ENCODE assay signal across 9 mouse cellular contexts in the genomic region with DNA sequence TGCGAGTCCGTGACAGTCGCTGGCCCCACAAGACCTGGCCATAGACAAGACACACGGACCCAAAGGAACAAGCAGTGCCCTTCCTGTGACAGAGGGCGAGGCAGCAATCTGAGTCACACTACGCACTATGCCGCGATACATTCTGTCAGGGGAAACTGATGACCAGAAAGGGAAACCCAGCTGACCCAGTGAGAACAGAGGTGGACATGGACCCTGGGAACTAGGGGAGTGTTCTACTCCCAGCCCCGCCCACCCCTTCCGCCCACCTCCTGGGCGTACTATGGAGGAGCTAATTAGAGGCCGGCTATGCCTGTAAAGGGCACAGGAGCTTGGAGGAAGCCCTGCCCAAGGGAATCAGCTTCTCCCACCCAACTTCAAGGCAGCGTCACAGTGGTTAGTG. TPM values are rescaled to one million over a fixed set of nuclear protein-coding genes. Genes with fewer than 3 reads are reported as not detected.
DNase-seq lines count a peak whose midpoint lies in the region; ATAC-seq and TF ChIP-seq lines count a peak whose summit lies in the region.
"Had no signal": no experiment of that assay in that cellular context is flagged by ENCODE, and none has a peak within 500 bp of the region (broad histone marks: within the 10 kb centered on the region; RNA-seq: fewer than 3 reads in every experiment).

No protein-coding gene starts in this region.

- H3K4me3 ChIP-seq in forebrain, embryonic 10.5 days: peak overlapping the region; percentile 28
- no peak overlapping the region for H3K4me3 ChIP-seq in forebrain, postnatal 0 days (ENCODE audit: low read depth, low read length)
- no peak overlapping the region for H3K4me3 ChIP-seq in liver, embryonic 11.5 days (ENCODE audit: low read depth, low read length)
- no peak overlapping the region for H3K4me3 ChIP-seq in hindbrain, embryonic 13.5 days
- no peak overlapping the region for H3K4me3 ChIP-seq in neural tube, embryonic 13.5 days

- H3K9ac ChIP-seq in forebrain, postnatal 0 days: no peak overlapping the region
- no peak overlapping the region for H3K9ac ChIP-seq in liver, embryonic 11.5 days (ENCODE audit: low read depth, low read length)
- no peak overlapping the region for H3K9ac ChIP-seq in hindbrain, embryonic 13.5 days
- peak overlapping the region; percentile 23 for H3K9ac ChIP-seq in neural tube, embryonic 13.5 days

- 6% methylated on average over 13 of the region's 13 CpGs for WGBS in forebrain, embryonic 10.5 days
- WGBS in forebrain, postnatal 0 days: 20% methylated on average over 13 of the region's 13 CpGs
- 13% methylated on average over 13 of the region's 13 CpGs for WGBS in liver, embryonic 11.5 days
- 8% methylated on average over 13 of the region's 13 CpGs for WGBS in hindbrain, embryonic 13.5 days
- 4% methylated on average over 13 of the region's 13 CpGs for WGBS in neural tube, embryonic 13.5 days

- H3K27ac ChIP-seq in forebrain, embryonic 10.5 days: peak overlapping the region; percentile 49; the same call in 1 of the 2 replicates
- no peak overlapping the region for H3K27ac ChIP-seq in forebrain, postnatal 0 days (ENCODE audit: low read depth, low read length)
- H3K27ac ChIP-seq in liver, embryonic 11.5 days (ENCODE audit: low read depth, low read length): no peak overlapping the region
- no peak overlapping the region for H3K27ac ChIP-seq in hindbrain, embryonic 13.5 days
- H3K27ac ChIP-seq in neural tube, embryonic 13.5 days (replicated peaks): no peak overlapping the region; the same call in 1 of the 2 replicates

- no peaks in the 10 kb centered on the region for H3K9me3 ChIP-seq in forebrain, embryonic 10.5 days
- H3K9me3 ChIP-seq in forebrain, postnatal 0 days (ENCODE audit: low read length): no peaks in the 10 kb centered on the region
- H3K9me3 ChIP-seq in liver, embryonic 11.5 days (ENCODE audit: control insufficient read depth, low read length): no peaks in the 10 kb centered on the region
- H3K9me3 ChIP-seq in hindbrain, embryonic 13.5 days: no peaks in the 10 kb centered on the region
- no peaks in the 10 kb centered on the region for H3K9me3 ChIP-seq in neural tube, embryonic 13.5 days

- H3K36me3 ChIP-seq in forebrain, embryonic 10.5 days (replicated peaks): no peaks in the 10 kb centered on the region
- H3K36me3 ChIP-seq in forebrain, postnatal 0 days (ENCODE audit: insufficient read depth): no peaks in the 10 kb centered on the region
- H3K36me3 ChIP-seq in liver, embryonic 11.5 days (ENCODE audit: control insufficient read depth, insufficient read depth, low read length): no peaks in the 10 kb centered on the region
- no peaks in the 10 kb centered on the region for H3K36me3 ChIP-seq in hindbrain, embryonic 13.5 days
- H3K36me3 ChIP-seq in neural tube, embryonic 13.5 days: no peaks in the 10 kb centered on the region

- peaks cover 32% of the 10 kb centered on the region for H3K27me3 ChIP-seq in forebrain, embryonic 10.5 days (ENCODE audit: poor library complexity, severe bottlenecking)
- no peaks in the 10 kb centered on the region for H3K27me3 ChIP-seq in forebrain, postnatal 0 days (ENCODE audit: insufficient read depth, low read length)
- no peaks in the 10 kb centered on the region for H3K27me3 ChIP-seq in liver, embryonic 11.5 days (replicated peaks; ENCODE audit: control insufficient read depth, insufficient read depth, low read length)
- peaks cover 11% of the 10 kb centered on the region for H3K27me3 ChIP-seq in hindbrain, embryonic 13.5 days
- no peaks in the 10 kb centered on the region; the same call in 1 of the 2 replicates for H3K27me3 ChIP-seq in neural tube, embryonic 13.5 days

- no peak for ATAC-seq in forebrain, postnatal 0 days
- ATAC-seq in liver, embryonic 11.5 days (replicated peaks; ENCODE audit: low FRiP score): no peak
- no peak; the same call in none of the 2 replicates for ATAC-seq in hindbrain, embryonic 13.5 days (ENCODE audit: low FRiP score)
- peak; percentile 7; the same call in 1 of the 2 replicates for ATAC-seq in neural tube, embryonic 13.5 days (ENCODE audit: low read depth)

- TF ChIP-seq CTCF in forebrain, postnatal 0 days (IDR thresholded peaks at IDR 0.05; ENCODE audit: low read depth): no peak

- peaks cover 52% of the 10 kb centered on the region for H3K4me1 ChIP-seq in forebrain, embryonic 10.5 days
- no peaks in the 10 kb centered on the region for H3K4me1 ChIP-seq in forebrain, postnatal 0 days (ENCODE audit: insufficient read depth)
- H3K4me1 ChIP-seq in liver, embryonic 11.5 days (replicated peaks; ENCODE audit: control insufficient read depth, insufficient read depth, low read length): peaks cover 14% of the 10 kb centered on the region
- H3K4me1 ChIP-seq in hindbrain, embryonic 13.5 days (replicated peaks): peaks cover 29% of the 10 kb centered on the region
- H3K4me1 ChIP-seq in neural tube, embryonic 13.5 days (replicated peaks): peaks cover 26% of the 10 kb centered on the region

- no peak overlapping the region for H3K4me2 ChIP-seq in forebrain, postnatal 0 days (ENCODE audit: low read depth)
- H3K4me2 ChIP-seq in liver, embryonic 11.5 days: peak overlapping the region; percentile 19; the same call in 1 of the 2 replicates
- peak overlapping the region; percentile 26 for H3K4me2 ChIP-seq in hindbrain, embryonic 13.5 days
- peak overlapping the region; percentile 35 for H3K4me2 ChIP-seq in neural tube, embryonic 13.5 days

- DNase-seq in forebrain, embryonic 10.5 days (ENCODE audit: extremely low spot score, low spot score): peak; percentile 41
- DNase-seq in forebrain, postnatal 0 days: no peak
- no peak for DNase-seq in liver, embryonic 11.5 days (ENCODE audit: low spot score)
- no peak for DNase-seq in liver
- DNase-seq in left cerebral cortex, adult 11 months (ENCODE audit: low spot score): no peak
- DNase-seq in right cerebral cortex, postnatal 36 days (ENCODE audit: low spot score in 2 of 2): no peak
- DNase-seq: cerebellum, adult 11 months had no signal

RNA-seq across cellular contexts. Expression of gene Pcbd1, which starts 19.9 kb away (rescaled TPM):
- polyA plus RNA-seq in forebrain, embryonic 10.5 days (2016; fragmentation: Nextera tagmentation; extraction: Ambion mirVana): 22.0 and 22.1 TPM in 2 replicates
- 13.6 and 15.3 TPM in 2 replicates for total RNA-seq in forebrain, postnatal 0 days (2014; rRNA removed)
- polyA plus RNA-seq in forebrain, postnatal 0 days (2015; fragmentation: Nextera tagmentation; extraction: Ambion mirVana): 29.7 and 47.8 TPM in 2 replicates
- polyA plus RNA-seq in liver, embryonic 11.5 days (2014; fragmentation: Nextera tagmentation; extraction: Ambion mirVana): 130 and 137 TPM in 2 replicates
- polyA plus RNA-seq in hindbrain, embryonic 13.5 days (2015; fragmentation: Nextera tagmentation; extraction: Ambion mirVana): 28.8 and 31.5 TPM in 2 replicates
- polyA plus RNA-seq in neural tube, embryonic 13.5 days (2015; fragmentation: Nextera tagmentation; extraction: Ambion mirVana): 29.3 and 38.7 TPM in 2 replicates
